In genomic region chr12:84153414-84153813, GRCm38 (mm10) we compare ENCODE assay signal across 18 mouse cellular contexts. TPM values are rescaled to one million over a fixed set of nuclear protein-coding genes. Genes with fewer than 3 reads are reported as not detected.
DNase-seq lines count a peak whose midpoint lies in the region; ATAC-seq and TF ChIP-seq lines count a peak whose summit lies in the region.
"Had no signal": no experiment of that assay in that cellular context is flagged by ENCODE, and none has a peak within 500 bp of the region (broad histone marks: within the 10 kb centered on the region; RNA-seq: fewer than 3 reads in every experiment).

No protein-coding gene starts in this region.

- peaks cover 74% of the 10 kb centered on the region for H3K36me3 ChIP-seq in heart, embryonic 13.5 days
- peaks cover 65% of the 10 kb centered on the region for H3K36me3 ChIP-seq in heart, embryonic 12.5 days
- H3K36me3 ChIP-seq in liver, embryonic 13.5 days: peaks cover 83% of the 10 kb centered on the region
- peaks cover 70% of the 10 kb centered on the region for H3K36me3 ChIP-seq in liver, postnatal 0 days (replicated peaks; ENCODE audit: insufficient read depth, low read length)

- 69% methylated on average over 6 of the region's 6 CpGs for WGBS in heart, embryonic 13.5 days
- 76% methylated on average over 6 of the region's 6 CpGs for WGBS in heart, embryonic 12.5 days
- 80% methylated on average over 6 of the region's 6 CpGs for WGBS in liver, embryonic 13.5 days (ENCODE audit: insufficient replicate concordance)
- WGBS in liver, postnatal 0 days (ENCODE audit: insufficient replicate concordance): 84% methylated on average over 6 of the region's 6 CpGs

- no peak for TF ChIP-seq EP300 in liver, postnatal 0 days (IDR thresholded peaks at IDR 0.05; ENCODE audit: low read depth)

- TF ChIP-seq CTCF in liver, postnatal 0 days (IDR thresholded peaks at IDR 0.05; ENCODE audit: low read depth): no peak

- H3K4me1 ChIP-seq in heart, embryonic 13.5 days: peaks cover 67% of the 10 kb centered on the region
- peaks cover 61% of the 10 kb centered on the region for H3K4me1 ChIP-seq in heart, embryonic 12.5 days (replicated peaks)
- H3K4me1 ChIP-seq in liver, embryonic 13.5 days (replicated peaks): peaks cover 65% of the 10 kb centered on the region
- peaks cover 40% of the 10 kb centered on the region for H3K4me1 ChIP-seq in liver, postnatal 0 days (ENCODE audit: insufficient read depth)

- H3K9ac ChIP-seq in heart, embryonic 13.5 days: no peak overlapping the region
- H3K9ac ChIP-seq in heart, embryonic 12.5 days: no peak overlapping the region
- H3K9ac ChIP-seq in liver, embryonic 13.5 days: peak overlapping the region; percentile 8; the same call in 1 of the 2 replicates
- no peak overlapping the region for H3K9ac ChIP-seq in liver, postnatal 0 days (replicated peaks)
- H3K9ac ChIP-seq: forebrain, embryonic 12.5 days; heart, embryonic 15.5 days; hindbrain, embryonic 14.5 days had no signal

- H3K27me3 ChIP-seq in heart, embryonic 13.5 days (replicated peaks): no peaks in the 10 kb centered on the region
- H3K27me3 ChIP-seq in heart, embryonic 12.5 days (replicated peaks): no peaks in the 10 kb centered on the region
- no peaks in the 10 kb centered on the region for H3K27me3 ChIP-seq in liver, embryonic 13.5 days
- H3K27me3 ChIP-seq in liver, postnatal 0 days (ENCODE audit: insufficient read depth, low read length): no peaks in the 10 kb centered on the region
- H3K27me3 ChIP-seq: forebrain, embryonic 12.5 days; heart, embryonic 15.5 days had no signal

- DNase-seq in cerebellum, adult 9-10 months: peak; percentile 44
- no peak for DNase-seq in cerebellum, adult 8-10 months
- DNase-seq in liver, embryonic 13.5 days: no peak
- DNase-seq in liver: no peak
- DNase-seq in liver, postnatal 0 days: no peak
- DNase-seq in embryo, embryonic 9.5 days (ENCODE audit: extremely low spot score): no peak
- DNase-seq: adrenal gland, postnatal 10 days; cerebellum, adult 11 months; cerebellum, postnatal 14 days; gastrocnemius, postnatal 10 days had no signal

- peak overlapping the region; percentile 20; the same call in 1 of the 2 replicates for H3K4me2 ChIP-seq in heart, embryonic 13.5 days
- no peak overlapping the region for H3K4me2 ChIP-seq in heart, embryonic 12.5 days
- H3K4me2 ChIP-seq in liver, embryonic 13.5 days: peak overlapping the region; percentile 65; the same call in 1 of the 2 replicates
- H3K4me2 ChIP-seq in liver, postnatal 0 days (ENCODE audit: low read depth, low read length): 0 out of 2 replicates have a peak overlapping the region, but pooled peaks have one; percentile 62
- H3K4me2 ChIP-seq: forebrain, embryonic 12.5 days; heart, embryonic 15.5 days; hindbrain, embryonic 14.5 days had no signal

- H3K27ac ChIP-seq in heart, embryonic 13.5 days (replicated peaks): no peak overlapping the region
- H3K27ac ChIP-seq in heart, embryonic 12.5 days (ENCODE audit: poor library complexity, severe bottlenecking): no peak overlapping the region
- H3K27ac ChIP-seq in liver, embryonic 13.5 days: peak overlapping the region; percentile 96
- 0 out of 2 replicates have a peak overlapping the region, but pooled peaks have one; percentile 89 for H3K27ac ChIP-seq in liver, postnatal 0 days (ENCODE audit: low read depth)
- H3K27ac ChIP-seq: embryonic facial prominence, embryonic 10.5 days; forebrain, embryonic 12.5 days; heart, embryonic 15.5 days; hindbrain, embryonic 10.5 days; hindbrain, embryonic 14.5 days had no signal

- H3K4me3 ChIP-seq in heart, embryonic 13.5 days: no peak overlapping the region
- H3K4me3 ChIP-seq in heart, embryonic 12.5 days: no peak overlapping the region
- H3K4me3 ChIP-seq in liver, embryonic 13.5 days (replicated peaks): peak overlapping the region; percentile 62; the same call in 1 of the 2 replicates
- H3K4me3 ChIP-seq in liver, postnatal 0 days (ENCODE audit: low read depth, low read length): no peak overlapping the region
- H3K4me3 ChIP-seq: embryonic facial prominence, embryonic 10.5 days; forebrain, embryonic 12.5 days; heart, embryonic 15.5 days; hindbrain, embryonic 10.5 days had no signal

- H3K9me3 ChIP-seq in heart, embryonic 13.5 days: no peaks in the 10 kb centered on the region
- no peaks in the 10 kb centered on the region for H3K9me3 ChIP-seq in heart, embryonic 12.5 days (replicated peaks)
- H3K9me3 ChIP-seq in liver, embryonic 13.5 days (replicated peaks): no peaks in the 10 kb centered on the region
- no peaks in the 10 kb centered on the region for H3K9me3 ChIP-seq in liver, postnatal 0 days (ENCODE audit: low read length)
- H3K9me3 ChIP-seq: embryonic facial prominence, embryonic 10.5 days; forebrain, embryonic 12.5 days; heart, embryonic 15.5 days; hindbrain, embryonic 10.5 days had no signal

- no peak for ATAC-seq in heart, embryonic 13.5 days (ENCODE audit: extremely low read depth, insufficient number of reproducible peaks, low FRiP score, low TSS enrichment)
- ATAC-seq in heart, embryonic 12.5 days (ENCODE audit: insufficient number of reproducible peaks, low FRiP score): no peak
- no peak for ATAC-seq in liver, embryonic 13.5 days (ENCODE audit: low read depth)
- ATAC-seq in liver, postnatal 0 days: no peak
- ATAC-seq: forebrain, embryonic 16.5 days had no signal

RNA-seq across cellular contexts. Expression of gene Pnma1, which starts 5.1 kb away (rescaled TPM):
- polyA plus RNA-seq in heart, embryonic 13.5 days (2015; fragmentation: Nextera tagmentation; extraction: Ambion mirVana): 0.48 and 0.65 TPM in 2 replicates
- polyA plus RNA-seq in heart, embryonic 12.5 days (2016; fragmentation: Nextera tagmentation; extraction: Ambion mirVana): 0.40 and 0.68 TPM in 2 replicates
- 0.14 TPM in 1 of 2 replicates, not detected in the other for polyA plus RNA-seq in liver, embryonic 13.5 days (2015; fragmentation: Nextera tagmentation; extraction: Ambion mirVana)
- 0.28 and 0.35 TPM in 2 replicates for polyA plus RNA-seq in liver, postnatal 0 days (2015; fragmentation: Nextera tagmentation; extraction: Ambion mirVana)

RNA-seq across cellular contexts. Expression of gene Dnal1, which starts 39.2 kb away (rescaled TPM):
- polyA plus RNA-seq in heart, embryonic 13.5 days (2015; fragmentation: Nextera tagmentation; extraction: Ambion mirVana): 2.2 and 2.6 TPM in 2 replicates
- 4.4 and 5.4 TPM in 2 replicates for polyA plus RNA-seq in heart, embryonic 12.5 days (2016; fragmentation: Nextera tagmentation; extraction: Ambion mirVana)
- 0.23 and 0.27 TPM in 2 replicates for polyA plus RNA-seq in liver, embryonic 13.5 days (2015; fragmentation: Nextera tagmentation; extraction: Ambion mirVana)
- polyA plus RNA-seq in liver, postnatal 0 days (2015; fragmentation: Nextera tagmentation; extraction: Ambion mirVana): 0.13 and 0.21 TPM in 2 replicates

RNA-seq across cellular contexts. Expression of gene Acot6, which starts 53.0 kb away (rescaled TPM):
- polyA plus RNA-seq in heart, embryonic 13.5 days (2015; fragmentation: Nextera tagmentation; extraction: Ambion mirVana): 0.71 and 0.74 TPM in 2 replicates
- polyA plus RNA-seq in heart, embryonic 12.5 days (2016; fragmentation: Nextera tagmentation; extraction: Ambion mirVana): 0.64 and 1.1 TPM in 2 replicates
- polyA plus RNA-seq in liver, embryonic 13.5 days (2015; fragmentation: Nextera tagmentation; extraction: Ambion mirVana): 0.40 and 0.51 TPM in 2 replicates
- polyA plus RNA-seq in liver, postnatal 0 days (2015; fragmentation: Nextera tagmentation; extraction: Ambion mirVana): 1.9 and 2.0 TPM in 2 replicates

Comparison
In these comparisons a context has a peak if more than half of its experiments do, and no peak if none do; other contexts are left out.
1. H3K27ac ChIP-seq: peak in liver, embryonic 13.5 days (single experiment) and liver, postnatal 0 days (single experiment); none in heart, embryonic 13.5 days (single experiment) and heart, embryonic 12.5 days (single experiment).